Mouse (Mus musculus) neural tube, embryonic 15.5 days (tissue): ENCODE results near the gene Cwh43. TPM values are rescaled to one million over a fixed set of nuclear protein-coding genes. Genes with fewer than 3 reads are reported as not detected.
A peak's percentile ranks its signal among the peaks of the same experiment; 100 is the strongest.

Experiments
- ATAC-seq: fragments of 200-750 bp; cut with Nextera tagmentation; 2 replicates; pipeline ENCODE4 v1.8.0; 2017; ENCODE audit warnings: mild to moderate bottlenecking, moderate TSS enrichment, moderate library complexity; ENCODE audit not compliant: low FRiP score
- H3K27ac ChIP-seq: fragments of 300-500 bp; sonication (generic); replicated peaks from 2 replicates; pipeline ENCODE4 v1.5.1; 2015; ENCODE audit warnings: mild to moderate bottlenecking, inconsistent platforms
- H3K27me3 ChIP-seq: fragments of 300-500 bp; sonication (generic); replicated peaks from 2 replicates; pipeline ENCODE4 v1.6.1; 2015; ENCODE audit warnings: inconsistent platforms
- H3K36me3 ChIP-seq: fragments of 300-500 bp; sonication (generic); 2 replicates; pipeline ENCODE4 v1.6.1; 2015; ENCODE audit warnings: inconsistent platforms
- H3K4me1 ChIP-seq: fragments of 300-500 bp; sonication (generic); 2 replicates; pipeline ENCODE4 v1.6.1; 2015; ENCODE audit warnings: inconsistent platforms
- H3K4me2 ChIP-seq: fragments of 300-500 bp; sonication (generic); 2 replicates; pipeline ENCODE4 v1.6.1; 2015; ENCODE audit warnings: inconsistent platforms, mild to moderate bottlenecking, moderate library complexity
- H3K4me3 ChIP-seq: fragments of 300-500 bp; sonication (generic); replicated peaks from 2 replicates; pipeline ENCODE4 v1.5.1; 2015; ENCODE audit warnings: mild to moderate bottlenecking, inconsistent platforms
- H3K9ac ChIP-seq: fragments of 300-500 bp; sonication (generic); replicated peaks from 2 replicates; pipeline ENCODE4 v1.6.1; 2015; ENCODE audit warnings: mild to moderate bottlenecking, inconsistent platforms
- H3K9me3 ChIP-seq: fragments of 300-500 bp; sonication (generic); replicated peaks from 2 replicates; pipeline ENCODE4 v1.6.1; 2016; ENCODE audit warnings: inconsistent platforms
- WGBS: fragments of 180-500 bp; shearing (Covaris S2); methylation state at CpG from one replicate; pipeline ENCODE4 v1.1.7; 2015; ENCODE audit warnings: mixed read lengths; 5-methylcytosine and 5-hydroxymethylcytosine counted together
- polyA plus RNA-seq: library from polyadenylated mRNA; unstranded; fragments of >200 nt; fragmentation: Nextera tagmentation; extraction: Ambion mirVana; gene quantifications from 2 replicates; pipeline ENCODE4 v1.2.1, GENCODE M21; 2015

The Cwh43 gene
- polyA plus RNA-seq, 1 experiment from 2014 or later: 0.56 TPM

DNA sequence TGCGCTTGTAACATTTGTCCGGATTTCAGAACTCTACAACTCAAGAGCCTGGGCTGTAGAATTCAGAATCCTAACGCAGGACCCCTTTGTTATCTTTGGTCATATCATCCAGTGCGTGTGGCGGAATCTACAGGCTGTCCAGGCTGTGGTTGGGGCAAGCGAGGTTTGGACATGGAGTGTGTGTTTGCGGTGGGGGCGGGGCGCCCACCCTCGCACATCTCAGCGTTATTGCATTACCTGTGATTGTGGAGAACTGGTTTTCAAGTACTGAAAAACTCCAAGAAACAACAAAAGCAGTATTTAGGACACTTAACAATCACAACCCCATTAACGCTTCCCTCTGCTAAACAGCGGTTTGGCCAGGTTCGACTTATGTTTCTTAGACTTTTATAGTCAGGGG lies 84.0 kb downstream of the Cwh43 start:
- no peaks in the 10 kb centered on the region for H3K9me3 ChIP-seq
- H3K36me3 ChIP-seq: no peaks in the 10 kb centered on the region
- peak overlapping the region; percentile 84 for H3K4me2 ChIP-seq
- peak overlapping the region; percentile 97 for H3K27ac ChIP-seq
- H3K4me3 ChIP-seq: peak overlapping the region; percentile 91
- H3K27me3 ChIP-seq: no peaks in the 10 kb centered on the region
- WGBS: 5% methylated on average over 14 of the region's 14 CpGs
- peaks cover 25% of the 10 kb centered on the region for H3K4me1 ChIP-seq
- no peak for ATAC-seq
- peak overlapping the region; percentile 59 for H3K9ac ChIP-seq

DNA sequence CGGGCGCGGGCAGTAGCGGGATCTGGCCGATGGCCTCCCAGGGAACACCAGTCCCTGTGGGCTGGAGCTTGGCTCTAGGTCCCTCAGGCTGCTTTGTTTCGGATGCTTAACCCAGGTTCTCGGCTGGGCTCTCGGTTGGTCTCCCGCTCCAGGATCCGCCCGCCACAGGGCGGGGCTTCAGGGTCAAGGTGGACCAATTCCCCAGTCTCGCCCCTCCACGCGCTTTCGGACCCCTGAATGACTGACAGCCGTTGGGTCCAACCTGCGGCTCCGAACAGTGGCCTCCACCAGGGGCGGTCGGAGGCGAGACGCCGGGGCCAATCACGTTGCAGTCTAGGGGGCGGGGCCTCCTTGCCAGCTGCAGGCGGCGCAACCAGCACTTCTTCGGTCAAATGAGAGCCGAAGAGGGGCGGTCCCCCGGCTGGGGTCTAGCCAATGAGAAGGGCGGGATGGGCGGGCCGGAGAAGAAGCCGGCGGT lies 84.8 kb downstream of the Cwh43 start:
- under 1% methylated on average over 37 of the region's 37 CpGs for WGBS

DNA sequence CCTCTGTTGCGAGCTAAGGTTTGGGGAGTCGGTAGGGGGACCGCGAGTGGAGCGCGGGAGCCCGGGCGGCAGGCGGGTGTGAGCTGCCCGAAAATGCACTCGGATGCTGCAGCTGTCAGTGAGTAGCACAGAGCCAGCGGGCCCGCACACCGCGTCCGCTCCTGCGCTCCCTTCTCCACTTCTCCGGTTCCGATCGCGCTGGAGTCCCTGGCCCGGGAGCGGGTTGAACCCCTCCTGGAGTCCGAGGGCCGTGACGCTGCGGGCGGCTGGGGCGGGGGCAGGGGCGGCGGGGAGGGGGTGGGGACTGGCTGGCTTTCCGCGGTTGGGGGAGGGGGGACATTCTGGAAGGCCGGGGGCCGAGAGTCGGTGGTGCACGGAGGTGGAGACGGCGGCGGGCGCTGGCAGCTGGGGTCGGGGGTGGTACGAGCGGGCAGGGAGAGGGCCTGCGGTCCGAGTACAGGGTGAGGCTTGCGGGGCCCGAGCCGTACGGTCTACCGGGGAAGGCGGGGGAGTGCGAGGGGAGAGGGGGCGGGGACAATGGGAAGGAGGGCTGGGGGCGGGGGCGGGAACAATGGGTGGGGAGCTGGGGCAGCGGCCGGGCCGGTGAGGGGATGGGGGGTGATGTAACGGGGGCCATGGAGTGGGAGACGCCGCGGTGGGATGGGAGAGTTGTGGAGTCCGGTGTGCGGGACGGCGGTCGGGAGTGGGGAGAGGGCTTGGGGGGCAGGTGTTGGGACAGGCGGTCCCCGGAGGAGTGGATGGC lies 85.4 kb downstream of the Cwh43 start:
- Histone ChIP-seq H3K4me3 (peak overlapping the region; percentile 91), H3K27ac (peak overlapping the region; percentile 97), H3K9me3 (no peaks in the 10 kb centered on the region), H3K4me1 (peaks cover 23% of the 10 kb centered on the region), H3K36me3 (no peaks in the 10 kb centered on the region), H3K9ac (peak overlapping the region; percentile 83), H3K27me3 (no peaks in the 10 kb centered on the region), H3K4me2 (peak overlapping the region; percentile 84)
- WGBS: 1% methylated on average over 56 of the region's 70 CpGs
- peak; percentile 62 for ATAC-seq

More for the DNA sequence above, 84.8 kb downstream of the Cwh43 start:
- H3K9me3 ChIP-seq: no peaks in the 10 kb centered on the region
- ATAC-seq: peak; percentile 93
- H3K27me3 ChIP-seq: no peaks in the 10 kb centered on the region
- peak overlapping the region; percentile 84 for H3K4me2 ChIP-seq
- H3K4me1 ChIP-seq: peaks cover 25% of the 10 kb centered on the region
- no peaks in the 10 kb centered on the region for H3K36me3 ChIP-seq
- H3K27ac ChIP-seq: peak overlapping the region; percentile 97
- peak overlapping the region; percentile 83 for H3K9ac ChIP-seq
- peak overlapping the region; percentile 91 for H3K4me3 ChIP-seq

DNA sequence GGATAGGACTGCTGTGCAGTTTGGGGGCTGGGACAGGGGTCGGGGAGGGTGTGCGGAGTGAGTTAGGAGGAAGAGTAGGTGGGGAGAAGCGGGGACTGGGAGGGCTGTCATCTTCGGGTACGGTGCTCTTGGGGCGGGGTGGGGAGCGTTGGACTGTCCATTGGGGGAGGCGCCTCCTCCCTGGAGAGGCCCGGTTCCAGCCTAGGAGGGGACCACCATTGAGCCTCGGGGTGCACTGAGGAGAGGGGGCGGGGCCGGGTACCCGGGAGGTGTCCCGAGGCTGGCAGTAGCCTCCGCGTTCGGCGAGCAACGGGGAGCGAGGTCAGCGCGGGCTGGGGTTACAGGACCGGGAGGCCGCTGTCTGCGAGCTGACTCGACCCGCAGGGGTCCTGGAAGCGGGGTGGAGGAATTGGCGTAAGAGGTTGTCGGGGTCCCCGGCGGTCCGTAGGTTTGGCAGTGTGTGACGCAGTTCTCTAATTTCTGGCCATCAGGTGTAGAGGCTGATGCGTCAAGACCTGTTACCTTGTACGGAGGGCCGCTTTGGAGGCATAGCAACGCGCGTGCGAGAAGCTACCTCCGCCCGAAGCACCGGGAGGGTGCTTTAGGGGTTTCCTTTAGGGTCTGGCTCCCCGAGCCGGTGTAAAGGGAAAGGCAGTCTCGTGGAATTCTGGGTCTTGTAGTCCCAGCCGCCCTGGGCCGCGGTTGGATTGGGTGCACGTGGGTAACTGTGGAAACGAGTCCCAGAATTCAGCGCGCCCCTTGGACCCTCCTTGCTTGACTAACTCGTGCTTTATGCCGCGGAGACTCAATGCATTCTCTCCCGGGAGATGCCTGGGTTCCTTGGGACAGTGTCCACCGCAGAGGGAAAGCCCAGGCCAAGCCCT lies 86.2 kb downstream of the Cwh43 start:
- peak overlapping the region; percentile 97 for H3K27ac ChIP-seq
- H3K9ac ChIP-seq: peak overlapping the region; percentile 83
- peaks cover 22% of the 10 kb centered on the region for H3K4me1 ChIP-seq
- ATAC-seq: peak; percentile 73
- under 1% methylated on average over 59 of the region's 59 CpGs for WGBS
- no peaks in the 10 kb centered on the region for H3K9me3 ChIP-seq
- peak overlapping the region; percentile 84 for H3K4me2 ChIP-seq
- H3K27me3 ChIP-seq: no peaks in the 10 kb centered on the region
- no peaks in the 10 kb centered on the region for H3K36me3 ChIP-seq
- H3K4me3 ChIP-seq: peak overlapping the region; percentile 91

DNA sequence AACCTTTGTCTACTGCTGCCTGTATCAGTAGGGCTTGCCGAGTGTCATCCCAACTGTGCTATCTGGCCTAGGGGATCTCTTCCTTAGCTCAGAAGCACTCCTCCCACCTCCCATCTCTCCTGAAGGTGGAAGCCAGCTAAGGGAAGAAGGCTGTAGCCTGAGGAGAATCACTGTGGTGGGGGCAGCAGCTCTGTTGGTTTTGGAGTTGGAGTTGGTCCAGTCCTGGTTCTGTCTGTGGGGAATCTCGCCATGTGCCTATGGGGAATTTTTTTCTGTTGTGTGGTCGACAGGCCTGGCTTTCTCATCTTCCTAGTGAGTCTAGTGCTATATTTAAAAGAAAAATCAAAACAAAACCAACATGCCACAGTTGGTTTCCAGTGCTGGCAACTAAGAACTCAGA lies 91.5 kb downstream of the Cwh43 start:
- Histone ChIP-seq H3K9ac (no peak overlapping the region), H3K4me3 (no peak overlapping the region), H3K4me2 (no peak overlapping the region), H3K27me3 (no peaks in the 10 kb centered on the region), H3K9me3 (no peaks in the 10 kb centered on the region), H3K4me1 (peaks cover 24% of the 10 kb centered on the region), H3K27ac (no peak overlapping the region), H3K36me3 (no peaks in the 10 kb centered on the region)
- ATAC-seq: no peak
- 78% methylated on average over 3 of the region's 3 CpGs for WGBS

DNA sequence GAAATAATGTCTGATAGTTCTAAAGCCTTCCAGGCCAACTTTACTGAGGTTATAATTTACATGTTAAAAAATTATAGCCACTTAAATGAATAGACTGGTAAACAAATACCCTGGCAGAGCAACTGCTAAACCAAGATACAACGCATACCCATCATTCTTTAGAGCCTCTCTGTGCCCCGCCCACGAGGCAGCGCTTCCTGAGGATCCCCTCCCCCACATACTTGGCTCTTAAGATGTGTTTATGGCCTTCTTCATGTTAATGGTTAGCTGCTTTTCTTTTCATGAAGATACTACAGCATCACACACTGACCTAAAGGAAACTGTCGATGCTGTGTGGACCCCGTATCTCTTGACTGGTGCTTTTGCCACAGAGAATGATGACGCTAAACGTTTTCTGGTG lies 92.7 kb downstream of the Cwh43 start:
- no peak overlapping the region for H3K4me3 ChIP-seq
- peaks cover 14% of the 10 kb centered on the region; the same call in 1 of the 2 replicates for H3K4me1 ChIP-seq
- H3K36me3 ChIP-seq: no peaks in the 10 kb centered on the region
- no peak overlapping the region for H3K27ac ChIP-seq
- 60% methylated on average over 8 of the region's 8 CpGs for WGBS
- ATAC-seq: no peak
- no peak overlapping the region for H3K9ac ChIP-seq
- H3K27me3 ChIP-seq: no peaks in the 10 kb centered on the region
- H3K9me3 ChIP-seq: no peaks in the 10 kb centered on the region
- no peak overlapping the region for H3K4me2 ChIP-seq

DNA sequence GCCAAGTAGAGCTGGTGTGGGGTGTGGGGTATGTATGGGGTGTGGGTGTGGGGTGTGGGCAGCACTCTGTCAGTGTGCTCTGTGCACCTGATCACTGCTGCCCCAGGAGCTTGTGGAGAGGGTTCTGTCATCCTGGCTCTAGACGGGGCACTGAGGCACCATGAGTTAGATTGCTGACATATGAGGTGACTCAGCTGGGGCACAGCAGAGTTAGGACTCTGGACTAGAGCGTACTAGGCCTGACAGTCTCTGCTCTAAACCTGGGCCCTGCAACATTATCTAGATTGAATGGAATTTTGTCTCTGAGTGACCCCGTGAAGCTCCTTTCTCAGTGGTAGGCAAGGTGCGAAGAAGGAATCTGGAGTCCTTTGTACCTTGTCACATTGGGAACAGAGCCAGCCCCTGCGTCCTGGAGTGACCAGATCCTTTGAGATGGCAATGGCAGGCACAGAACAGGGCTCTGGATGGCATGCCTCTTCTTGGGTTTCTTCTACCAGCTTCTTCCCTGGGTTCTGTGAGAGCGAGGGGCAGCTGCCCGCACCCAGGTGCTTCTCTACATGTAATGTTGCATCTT lies 95.1 kb downstream of the Cwh43 start:
- no peak overlapping the region for H3K9ac ChIP-seq
- peaks cover 11% of the 10 kb centered on the region; the same call in 1 of the 2 replicates for H3K4me1 ChIP-seq
- no peaks in the 10 kb centered on the region for H3K36me3 ChIP-seq
- ATAC-seq: no peak
- no peak overlapping the region for H3K4me2 ChIP-seq
- no peaks in the 10 kb centered on the region for H3K27me3 ChIP-seq
- H3K27ac ChIP-seq: no peak overlapping the region
- H3K4me3 ChIP-seq: no peak overlapping the region
- H3K9me3 ChIP-seq: no peaks in the 10 kb centered on the region
- WGBS: 81% methylated on average over 7 of the region's 7 CpGs

DNA sequence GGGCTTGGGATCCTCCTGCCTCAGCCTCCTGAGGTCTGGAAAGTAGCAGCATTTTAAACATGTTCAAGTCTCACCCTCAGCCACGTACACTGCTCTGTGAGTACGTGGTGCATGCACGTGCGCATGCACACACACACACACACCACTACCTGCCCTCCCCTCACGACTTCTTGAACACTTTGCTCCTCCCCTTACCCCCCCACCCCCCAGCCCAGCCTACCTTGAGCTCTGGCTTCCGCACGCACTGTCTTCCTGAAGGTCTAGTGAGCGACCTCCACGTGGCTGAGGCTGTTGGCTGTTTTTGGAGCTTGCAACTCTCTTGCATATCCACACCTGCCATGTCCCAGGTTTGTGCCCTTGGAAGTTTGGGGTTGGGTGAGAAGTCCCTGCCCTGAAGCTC lies 96.5 kb downstream of the Cwh43 start:
- Histone ChIP-seq H3K4me1 (peaks cover 13% of the 10 kb centered on the region; the same call in 1 of the 2 replicates), H3K9ac (no peak overlapping the region), H3K4me2 (no peak overlapping the region), H3K36me3 (no peaks in the 10 kb centered on the region), H3K27ac (no peak overlapping the region), H3K9me3 (no peaks in the 10 kb centered on the region), H3K4me3 (no peak overlapping the region), H3K27me3 (no peaks in the 10 kb centered on the region)
- no peak for ATAC-seq
- 95% methylated on average over 9 of the region's 9 CpGs for WGBS

Other genes with a start within 250 kb of the Cwh43 start
- 37.0 and 37.8 TPM in 2 replicates for gene Fryl, start 149.5 kb upstream of the Cwh43 start, polyA plus RNA-seq
- 376 and 411 TPM in 2 replicates for gene Ociad1, start 113.3 kb upstream of the Cwh43 start, polyA plus RNA-seq
- gene Ociad2, start 65.0 kb upstream of the Cwh43 start, polyA plus RNA-seq: 25.4 and 35.8 TPM in 2 replicates
- gene Dcun1d4, start 74.9 kb downstream of the Cwh43 start, polyA plus RNA-seq: 43.6 and 50.1 TPM in 2 replicates
- gene Lrrc66, start 226.5 kb downstream of the Cwh43 start, polyA plus RNA-seq: 0.04 and 0.61 TPM in 2 replicates
- 51.5 and 55.5 TPM in 2 replicates for gene Sgcb, start 241.7 kb downstream of the Cwh43 start, polyA plus RNA-seq
- 0.14 TPM in 2 replicates for gene Spata18, start 245.3 kb downstream of the Cwh43 start, polyA plus RNA-seq